Mouse (Mus musculus) lung, embryonic 16.5 days (tissue): ENCODE data around the gene Gm49425. TPM values are rescaled to one million over a fixed set of nuclear protein-coding genes. Genes with fewer than 3 reads are reported as not detected.
A peak's percentile ranks its signal among the peaks of the same experiment; 100 is the strongest.

ENCODE experiments used
- ATAC-seq: fragments of 200-750 bp; cut with Nextera tagmentation; 2 replicates; pipeline ENCODE4 v1.8.0; 2017; ENCODE audit warnings: low read depth, mild to moderate bottlenecking, moderate library complexity
- H3K27ac ChIP-seq: fragments of 300-500 bp; sonication (generic); 2 replicates; pipeline ENCODE4 v1.5.1; 2014; ENCODE audit warnings: mild to moderate bottlenecking, control low read depth, low read length
- H3K27me3 ChIP-seq: fragments of 300-500 bp; sonication (generic); 2 replicates; pipeline ENCODE4 v1.6.1; 2014; ENCODE audit warnings: low read depth, low read length, mixed read lengths; ENCODE audit not compliant: control insufficient read depth, insufficient read depth
- H3K36me3 ChIP-seq: fragments of 300-500 bp; sonication (generic); 2 replicates; pipeline ENCODE4 v1.6.1; 2014; ENCODE audit warnings: low read length; ENCODE audit not compliant: control insufficient read depth, insufficient read depth
- H3K4me1 ChIP-seq: fragments of 300-500 bp; sonication (generic); replicated peaks from 2 replicates; pipeline ENCODE4 v1.6.1; 2014; ENCODE audit warnings: low read length, mixed read lengths; ENCODE audit not compliant: control insufficient read depth, insufficient read depth
- H3K4me2 ChIP-seq: fragments of 300-500 bp; sonication (generic); 2 replicates; pipeline ENCODE4 v1.6.1; 2014; ENCODE audit warnings: low read depth, low read length, control low read depth
- H3K4me3 ChIP-seq: fragments of 300-500 bp; sonication (generic); 2 replicates; pipeline ENCODE4 v1.5.1; 2014; ENCODE audit warnings: mild to moderate bottlenecking, low read length, control low read depth
- H3K9ac ChIP-seq: fragments of 300-500 bp; sonication (generic); 2 replicates; pipeline ENCODE4 v1.6.1; 2014; ENCODE audit warnings: low read length, control low read depth
- H3K9me3 ChIP-seq: fragments of 300-500 bp; sonication (generic); 2 replicates; pipeline ENCODE4 v1.6.1; 2016; ENCODE audit warnings: low read length; ENCODE audit not compliant: control insufficient read depth
- WGBS: fragments of 180-500 bp; shearing (Covaris S2); extraction: QIAGEN DNeasy Blood & Tissue Kit; methylation state at CpG from one replicate; pipeline ENCODE4 v1.1.7; 2014; 5-methylcytosine and 5-hydroxymethylcytosine counted together
- microRNA-seq: library from miRNA; unstranded; fragments of <30 nt; microRNA quantifications from one replicate; pipeline ENCODE4, GENCODE M21; 2016
- polyA plus RNA-seq: library from polyadenylated mRNA; unstranded; fragments of >200 nt; fragmentation: Nextera tagmentation; extraction: Ambion mirVana; gene quantifications from 2 replicates; pipeline ENCODE4 v1.2.1, GENCODE M21; 2015

The Gm49425 gene
- polyA plus RNA-seq, 1 experiment from 2014 or later = not detected

GRCm38 (mm10) chr15:101479666-101480060 lies 37.4 kb downstream of the Gm49425 start:
- peak overlapping the region; percentile 37 for H3K4me3 ChIP-seq
- no peak overlapping the region for H3K27ac ChIP-seq
- peaks cover 7% of the 10 kb centered on the region; the same call in 1 of the 2 replicates for H3K4me1 ChIP-seq
- H3K4me2 ChIP-seq = peak overlapping the region; percentile 61
- no peaks in the 10 kb centered on the region for H3K9me3 ChIP-seq
- no peaks in the 10 kb centered on the region for H3K36me3 ChIP-seq
- 32% methylated on average over 11 of the region's 11 CpGs for WGBS
- H3K9ac ChIP-seq = peak overlapping the region; percentile 42
- peaks cover 6% of the 10 kb centered on the region for H3K27me3 ChIP-seq
- no peak for ATAC-seq

- Histone ChIP-seq H3K27ac (no peak overlapping the region), H3K27me3 (peaks cover 6% of the 10 kb centered on the region), H3K36me3 (no peaks in the 10 kb centered on the region), H3K9me3 (no peaks in the 10 kb centered on the region), H3K4me3 (peak overlapping the region; percentile 37), H3K4me1 (peaks cover 7% of the 10 kb centered on the region; the same call in 1 of the 2 replicates), H3K4me2 (peak overlapping the region; percentile 61), H3K9ac (peak overlapping the region; percentile 42)
- WGBS = 5% methylated on average over 31 of the region's 31 CpGs
- peak; percentile 73 for ATAC-seq
These were observed 37.9 kb downstream of the Gm49425 start for GRCm38 (mm10) chr15:101479007-101479665.

- Histone ChIP-seq H3K9ac (no peak within 1 kb of the TSS), H3K27me3 (no peaks in the 10 kb centered on the region), H3K36me3 (no peaks in the 10 kb centered on the region), H3K27ac (no peak within 1 kb of the TSS), H3K9me3 (no peaks in the 10 kb centered on the region), H3K4me2 (no peak within 1 kb of the TSS), H3K4me1 (no peaks in the 10 kb centered on the region), H3K4me3 (no peak within 1 kb of the TSS)
- WGBS = 30% methylated on average over 10 of the region's 10 CpGs
- ATAC-seq = no peak
These were observed 44.0 kb downstream of the Gm49425 start, which contains the start of gene Krt86 for GRCm38 (mm10) chr15:101472952-101473528. Krt86 (plus strand) TSS chr15:101473478.

GRCm38 (mm10) chr15:101469093-101469492 lies 48.0 kb downstream of the Gm49425 start:
- no peaks in the 10 kb centered on the region for H3K4me1 ChIP-seq
- 72% methylated on average over 4 of the region's 4 CpGs for WGBS
- H3K36me3 ChIP-seq = no peaks in the 10 kb centered on the region
- no peak for ATAC-seq
- H3K9ac ChIP-seq = no peak overlapping the region
- H3K9me3 ChIP-seq = no peaks in the 10 kb centered on the region
- no peak overlapping the region for H3K27ac ChIP-seq
- no peaks in the 10 kb centered on the region for H3K27me3 ChIP-seq
- no peak overlapping the region for H3K4me2 ChIP-seq
- H3K4me3 ChIP-seq = no peak overlapping the region

Small RNAs within 50 kb of the gene (microRNA-seq; reads per million reads assigned to microRNA genes)
- not detected for gene Gm44393

Other genes with a start within 250 kb of the Gm49425 start
- gene Atg101, start 233.0 kb downstream of the Gm49425 start, polyA plus RNA-seq = 75.0 and 82.4 TPM in 2 replicates
- 57.2 and 59.7 TPM in 2 replicates for gene 6030408B16Rik, start 224.0 kb downstream of the Gm49425 start, polyA plus RNA-seq
- gene Krt80, start 147.1 kb downstream of the Gm49425 start, polyA plus RNA-seq = 2.5 and 2.6 TPM in 2 replicates
- 173 and 187 TPM in 2 replicates for gene Krt7, start 106.2 kb downstream of the Gm49425 start, polyA plus RNA-seq
- gene Krt87, start 78.5 kb downstream of the Gm49425 start, polyA plus RNA-seq = 0.26 and 0.31 TPM in 2 replicates
- not detected in 2 replicates for gene Krt88, start 69.5 kb downstream of the Gm49425 start, polyA plus RNA-seq
- not detected in 2 replicates for gene Krt81, start 53.5 kb downstream of the Gm49425 start, polyA plus RNA-seq
- gene Krt86, start 43.8 kb downstream of the Gm49425 start, polyA plus RNA-seq = not detected in 2 replicates
- gene Krt83, start 25.7 kb downstream of the Gm49425 start, polyA plus RNA-seq = not detected in 2 replicates
- gene Krt84, start 15.6 kb upstream of the Gm49425 start, polyA plus RNA-seq = not detected in 2 replicates
- gene Krt82, start 33.4 kb upstream of the Gm49425 start, polyA plus RNA-seq = not detected in 2 replicates
- not detected in 2 replicates for gene Krt90, start 45.7 kb upstream of the Gm49425 start, polyA plus RNA-seq
- gene Krt75, start 56.6 kb upstream of the Gm49425 start, polyA plus RNA-seq = 0.28 and 0.29 TPM in 2 replicates
- gene Gm5414, start 110.9 kb upstream of the Gm49425 start, polyA plus RNA-seq = not detected in 2 replicates
- not detected in 2 replicates for gene Gm5478, start 130.1 kb upstream of the Gm49425 start, polyA plus RNA-seq
- not detected in 2 replicates for gene Krt6b, start 163.0 kb upstream of the Gm49425 start, polyA plus RNA-seq
- 0.67 and 1.3 TPM in 2 replicates for gene Krt6a, start 177.0 kb upstream of the Gm49425 start, polyA plus RNA-seq
- 4.4 and 9.4 TPM in 2 replicates for gene Krt5, start 195.6 kb upstream of the Gm49425 start, polyA plus RNA-seq
- not detected in 2 replicates for gene Krt71, start 225.8 kb upstream of the Gm49425 start, polyA plus RNA-seq